Mouse (Mus musculus) layer of hippocampus, postnatal 10 days (tissue): ENCODE measurements at regions not wholly inside any gene's neighbourhood (a gene's known extent, or its start where the extent isn't known, plus 50 kb on each side); places are given as distances from the start of the nearest gene placed in this dataset.
"Not testable (repeated sequence)": the region's sequence is repeated elsewhere in the genome, so short reads cannot be mapped to it uniquely, and the experiment has no call there.

ENCODE experiments used
- DNase-seq, 2 experiments: peaks; one replicate each; pipeline ENCODE4 v3.0.0; 2021; ENCODE audit warnings: low spot score in 2 of 2

DNA sequence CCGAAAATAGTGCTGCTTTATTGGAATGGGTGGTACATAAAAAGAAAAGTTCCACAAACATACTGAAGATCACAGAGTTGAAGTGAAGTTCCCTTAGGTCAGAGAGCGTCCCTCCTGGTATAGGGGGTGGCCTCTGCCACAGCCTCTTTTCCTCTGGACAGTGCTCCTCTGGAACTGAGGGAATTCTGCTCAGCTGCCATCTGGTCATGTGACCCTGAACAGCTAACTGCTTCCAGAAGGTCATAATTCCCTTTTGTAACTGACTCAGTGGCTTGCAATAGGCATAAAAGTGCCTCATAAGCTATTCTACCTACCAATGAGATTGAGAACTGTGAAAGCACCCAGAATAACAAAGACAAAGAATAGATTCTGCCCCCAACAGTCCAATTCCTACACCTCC, 414.4 kb downstream of the Lrig3 start:
- no peak for DNase-seq

DNA sequence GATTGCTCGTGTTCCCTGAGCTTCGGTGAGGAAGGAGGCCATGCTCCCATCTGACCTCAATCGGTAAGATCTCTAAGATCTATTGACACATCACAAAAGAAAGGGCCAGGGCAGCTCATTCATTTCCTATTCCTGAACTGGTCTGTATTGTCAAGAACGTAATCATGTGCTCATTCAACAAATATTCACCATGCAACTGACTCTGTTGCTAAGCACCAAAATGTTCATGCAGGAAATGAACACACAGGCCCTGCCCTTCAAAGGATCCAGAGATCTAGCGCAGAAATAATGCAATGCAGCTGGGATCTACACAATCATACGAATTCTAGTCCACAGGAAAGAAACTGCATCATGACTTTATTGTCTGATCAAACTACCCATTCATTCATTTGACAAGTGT, 413.3 kb downstream of the Lrig3 start:
- no peak for DNase-seq

DNA sequence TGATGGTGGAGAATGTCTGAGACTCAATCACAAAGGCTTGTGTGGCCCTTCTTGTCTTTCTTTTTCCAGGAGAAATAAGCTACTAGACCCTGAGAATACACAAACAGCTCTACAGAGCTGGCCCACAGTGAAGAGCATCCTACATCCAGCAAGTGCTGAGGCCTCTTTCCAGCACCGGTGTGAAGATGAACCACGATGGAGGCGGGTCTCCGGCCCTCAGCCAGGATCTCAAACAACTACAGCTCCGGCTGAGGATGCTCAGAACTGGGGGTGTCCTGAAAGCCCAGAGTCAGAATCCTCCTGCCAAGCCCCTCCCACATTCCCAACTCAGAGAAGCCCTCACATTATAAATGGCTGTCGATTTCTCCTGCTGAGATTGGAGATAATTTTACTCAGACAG, 407.9 kb downstream of the Lrig3 start:
- DNase-seq: no peak

- no peak for DNase-seq
Observed at GRCm38 (mm10) chr10:126371881-126372280, 405.9 kb downstream of the Lrig3 start.

- DNase-seq: no peak
Observed at GRCm38 (mm10) chr10:126349076-126349475, 383.1 kb downstream of the Lrig3 start.

DNA sequence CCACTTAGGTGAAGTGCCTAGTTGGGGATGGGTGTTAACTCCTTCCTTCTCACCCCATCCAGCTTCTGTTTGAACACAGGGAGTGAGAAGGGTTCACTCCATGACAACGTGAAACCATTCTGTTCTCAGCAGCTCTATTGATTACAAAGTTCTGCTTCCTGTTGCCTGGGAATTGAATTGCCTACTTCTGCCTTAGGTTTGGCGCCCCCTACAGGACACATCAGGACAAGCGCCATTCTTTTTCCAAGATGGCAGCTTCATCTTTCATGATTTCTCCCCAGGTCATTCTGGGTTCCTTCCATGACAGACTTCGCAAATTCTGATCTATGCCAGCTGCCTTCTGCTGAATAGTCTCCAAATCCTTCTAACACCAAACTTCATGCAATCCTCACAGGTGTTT, 371.5 kb downstream of the Lrig3 start:
- DNase-seq: no peak

DNA sequence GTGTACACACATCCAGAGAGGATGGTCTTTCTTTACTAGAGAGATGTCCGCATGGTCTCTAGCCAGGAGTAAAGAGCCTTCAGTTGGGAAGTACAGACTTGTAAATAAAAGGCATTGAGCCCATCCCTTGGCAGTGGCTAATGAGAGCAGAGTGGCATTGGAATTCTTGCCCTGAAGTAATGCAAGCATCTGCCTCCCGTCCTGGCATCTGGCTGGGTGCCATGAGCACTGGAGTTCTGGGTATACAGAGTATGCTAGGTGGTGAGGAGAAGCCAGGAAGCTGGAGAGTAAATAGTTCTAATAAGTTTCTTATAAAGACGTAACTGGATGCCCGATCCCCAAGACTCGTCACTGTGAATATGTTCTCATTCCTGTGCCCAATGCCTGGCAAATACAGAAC, 367.8 kb downstream of the Lrig3 start:
- no peak for DNase-seq

- DNase-seq: peak; percentile 93 to 96
Observed at GRCm38 (mm10) chr10:126330305-126330969, 364.5 kb downstream of the Lrig3 start.

GRCm38 (mm10) chr10:126320831-126321230, 354.9 kb downstream of the Lrig3 start:
- no peak for DNase-seq

- DNase-seq: no peak
Observed at GRCm38 (mm10) chr10:126319795-126320194, 353.8 kb downstream of the Lrig3 start.

- no peak for DNase-seq
Observed at GRCm38 (mm10) chr10:126299962-126300361, 334.0 kb downstream of the Lrig3 start.

- DNase-seq: no peak
Observed at GRCm38 (mm10) chr10:126298211-126298610, 332.2 kb downstream of the Lrig3 start.

GRCm38 (mm10) chr10:126295853-126296252, 329.9 kb downstream of the Lrig3 start:
- DNase-seq: no peak

DNA sequence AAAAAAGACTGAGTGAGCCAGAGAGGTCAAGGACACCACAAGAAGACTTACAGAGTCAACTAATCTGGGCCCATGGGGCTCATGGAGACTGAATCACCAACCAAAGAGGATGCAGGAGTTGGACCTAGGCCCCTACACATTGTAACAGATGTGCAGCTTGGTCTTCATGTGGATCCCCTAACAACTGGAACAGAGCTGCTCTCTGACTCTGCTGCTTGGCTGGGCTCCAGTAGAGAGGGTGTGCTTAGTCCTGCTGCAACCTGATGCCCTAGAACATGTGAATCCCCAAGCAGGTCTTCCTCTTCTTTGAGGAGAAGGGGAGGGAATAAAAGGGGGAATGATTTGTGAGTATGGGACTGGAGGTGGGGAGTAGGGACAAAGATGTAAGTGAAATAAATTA, 325.8 kb downstream of the Lrig3 start:
- DNase-seq: no peak

GRCm38 (mm10) chr10:126285096-126285495, 319.1 kb downstream of the Lrig3 start:
- DNase-seq: not testable (repeated sequence)

DNA sequence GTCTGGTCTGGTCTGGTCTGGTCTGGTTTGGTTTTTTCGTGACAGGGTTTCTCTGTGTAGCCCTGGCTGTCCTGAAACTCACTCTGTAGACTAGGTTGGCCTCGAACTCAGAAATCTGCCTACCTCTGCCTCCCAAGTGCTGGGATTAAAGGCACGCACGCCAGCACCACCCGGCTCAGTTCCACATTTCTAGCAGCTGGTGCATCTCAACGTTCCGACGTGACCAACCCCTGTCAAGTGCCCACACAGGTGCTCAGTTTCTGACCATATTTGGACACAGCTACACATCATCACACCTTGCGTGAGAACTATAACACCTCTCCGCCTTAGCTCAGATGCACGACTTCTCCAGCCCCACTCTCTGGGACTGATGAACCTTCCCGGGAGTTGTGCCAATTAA, 304.4 kb downstream of the Lrig3 start:
- no peak for DNase-seq

- DNase-seq: no peak
Observed at GRCm38 (mm10) chr10:126267321-126267998, 301.5 kb downstream of the Lrig3 start.

DNA sequence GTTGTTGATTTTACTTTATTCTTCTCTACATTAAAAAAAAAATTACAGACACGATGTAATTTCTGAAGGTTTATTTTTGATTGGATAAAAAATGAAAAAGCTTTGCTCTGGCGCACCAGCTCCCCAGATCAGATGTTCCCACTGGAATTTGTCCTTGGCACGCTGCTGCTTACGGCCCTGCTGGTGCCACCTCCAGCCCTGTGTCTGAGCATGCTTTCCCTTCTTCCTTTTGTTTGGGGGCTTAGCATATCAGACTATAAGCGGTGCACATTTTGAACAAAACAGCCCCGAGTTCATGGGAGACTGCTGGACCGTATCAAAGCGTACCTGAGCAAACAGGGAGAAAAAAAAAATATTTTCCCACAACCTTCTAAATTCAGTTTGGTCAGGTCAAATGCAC, 291.2 kb downstream of the Lrig3 start:
- DNase-seq: no peak

GRCm38 (mm10) chr10:126254198-126254597, 288.2 kb downstream of the Lrig3 start:
- DNase-seq: no peak

GRCm38 (mm10) chr10:126249176-126249575, 283.2 kb downstream of the Lrig3 start:
- no peak for DNase-seq

DNA sequence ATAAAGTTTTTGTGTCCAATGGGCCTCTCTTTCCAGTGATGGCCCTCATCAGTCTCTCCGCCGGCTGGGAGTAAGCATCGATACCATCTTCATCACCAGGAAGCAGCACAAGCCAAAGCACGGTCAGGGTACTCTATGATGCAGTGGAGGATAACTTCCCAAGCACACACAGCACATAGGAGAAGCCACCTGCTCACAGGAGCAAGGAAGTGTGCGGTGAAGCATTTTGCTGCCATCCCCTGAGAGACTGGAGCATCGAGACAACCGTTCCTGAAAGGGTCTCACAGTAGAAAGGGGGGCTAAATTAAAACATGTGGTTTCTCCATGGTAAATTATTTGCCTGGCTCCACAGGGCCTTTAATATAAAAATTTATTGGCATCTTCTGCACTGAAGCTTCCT, 277.1 kb downstream of the Lrig3 start:
- no peak for DNase-seq

DNA sequence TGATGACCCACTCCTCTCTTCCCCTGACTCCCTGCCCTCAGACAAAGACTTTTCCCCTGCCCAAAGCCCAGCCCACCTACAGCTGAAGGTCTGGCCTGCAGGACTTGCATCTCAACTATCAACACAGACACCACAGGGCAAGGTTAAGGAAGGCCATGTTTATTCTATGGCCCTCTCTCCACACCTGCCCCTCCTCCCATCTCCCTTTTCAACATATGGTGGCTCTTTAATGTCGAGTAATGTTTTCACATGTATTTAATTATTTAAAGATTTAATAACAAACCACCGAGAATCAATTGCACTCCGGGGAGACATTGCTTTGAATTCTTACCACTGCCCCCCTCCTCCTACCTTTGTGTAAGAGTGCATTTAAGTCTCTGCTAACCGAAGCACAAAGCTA, 273.6 kb downstream of the Lrig3 start:
- no peak for DNase-seq
